Mouse (Mus musculus): ENCODE data around the gene Cracr2b. TPM values are rescaled to one million over a fixed set of nuclear protein-coding genes. Genes with fewer than 3 reads are reported as not detected.

Cracr2b gene
- polyA plus RNA-seq, 1 experiment from 2014 or later: 4.4 TPM

DNA sequence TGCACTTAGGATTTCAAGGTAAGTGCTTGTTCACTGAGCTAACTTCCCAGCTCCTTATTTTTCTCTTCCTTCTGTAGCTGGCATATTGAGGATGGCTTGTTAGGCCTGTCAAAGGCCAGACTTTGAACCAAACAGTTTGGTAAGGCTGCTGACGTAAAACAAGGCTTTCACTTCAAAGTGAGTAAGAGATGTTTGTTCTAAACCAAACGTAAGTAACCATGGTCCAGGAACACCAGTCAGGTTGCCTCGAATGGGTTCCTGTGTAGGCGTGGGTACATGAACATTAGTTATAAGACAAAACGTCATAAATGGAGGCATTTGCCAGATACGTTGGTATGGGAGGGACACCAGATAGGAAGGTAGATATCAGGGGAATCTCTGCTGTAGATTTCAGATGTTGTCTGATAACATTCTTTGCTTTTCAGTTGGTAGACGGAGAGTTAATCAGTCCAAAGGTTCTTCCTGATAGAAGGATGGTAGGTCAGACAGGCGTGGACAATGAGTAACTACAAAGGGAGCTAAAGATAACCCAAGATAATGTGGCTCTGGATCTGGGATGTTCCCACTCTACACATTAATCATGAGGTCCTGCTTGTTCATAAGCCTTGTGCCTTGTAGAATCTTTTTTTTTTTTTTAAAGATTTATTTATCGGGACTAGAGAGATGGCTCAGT, 40.7 kb upstream of the Cracr2b start:
- H3K9me3 ChIP-seq (ENCODE audit: control insufficient read depth, low read length): no peaks in the 10 kb centered on the region
- no peak for ATAC-seq (ENCODE audit: low FRiP score)
- no peaks in the 10 kb centered on the region for H3K36me3 ChIP-seq (ENCODE audit: control insufficient read depth, insufficient read depth, low read length)
- H3K27me3 ChIP-seq (ENCODE audit: control insufficient read depth, insufficient read depth, low read length): no peaks in the 10 kb centered on the region
- no peak overlapping the region for H3K4me3 ChIP-seq (ENCODE audit: low read depth, low read length)
- H3K4me1 ChIP-seq (replicated peaks; ENCODE audit: control insufficient read depth, insufficient read depth, low read length): no peaks in the 10 kb centered on the region
- WGBS: 85% methylated on average over 9 of the region's 9 CpGs
- H3K9ac ChIP-seq (ENCODE audit: low read depth, low read length): no peak overlapping the region
- no peak overlapping the region for H3K27ac ChIP-seq (ENCODE audit: low read depth, low read length)
- DNase-seq (ENCODE audit: low spot score): no peak
- H3K4me2 ChIP-seq (replicated peaks; ENCODE audit: low read depth, low read length): no peak overlapping the region

DNA sequence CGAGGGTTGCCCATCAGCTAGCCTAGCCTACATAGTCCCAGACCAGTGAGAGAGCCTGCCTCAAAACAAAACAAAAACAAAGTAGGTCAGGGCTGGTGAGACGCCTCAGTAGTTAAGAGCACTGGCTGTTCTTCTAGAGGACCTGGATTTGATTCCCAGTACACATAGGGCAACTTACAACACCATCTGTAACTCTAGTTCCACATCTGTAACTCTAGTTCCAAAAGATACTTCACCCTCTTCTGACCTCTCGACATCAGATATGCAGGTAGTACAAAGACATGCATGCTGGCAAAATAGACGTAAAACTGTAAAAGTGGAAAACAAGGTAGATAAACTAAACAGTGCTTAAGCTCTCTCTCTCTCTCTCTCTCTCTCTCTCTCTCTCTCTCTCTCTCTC, 37.1 kb upstream of the Cracr2b start:
- H3K4me1 ChIP-seq (replicated peaks; ENCODE audit: control insufficient read depth, insufficient read depth, low read length): 0 out of 2 replicates have a peak, but pooled peaks cover 3% of the 10 kb centered on the region
- H3K4me3 ChIP-seq (ENCODE audit: low read depth, low read length): no peak overlapping the region
- no peak overlapping the region for H3K9ac ChIP-seq (ENCODE audit: low read depth, low read length)
- no peaks in the 10 kb centered on the region for H3K9me3 ChIP-seq (ENCODE audit: control insufficient read depth, low read length)
- DNase-seq (ENCODE audit: low spot score) (no peak), ATAC-seq (ENCODE audit: low FRiP score) (no peak)
- H3K27me3 ChIP-seq (ENCODE audit: control insufficient read depth, insufficient read depth, low read length): no peaks in the 10 kb centered on the region
- H3K36me3 ChIP-seq (ENCODE audit: control insufficient read depth, insufficient read depth, low read length): no peaks in the 10 kb centered on the region
- no peak overlapping the region for H3K27ac ChIP-seq (ENCODE audit: low read depth, low read length)
- no peak overlapping the region for H3K4me2 ChIP-seq (replicated peaks; ENCODE audit: low read depth, low read length)
- 77% methylated on average over 4 of the region's 4 CpGs for WGBS

DNA sequence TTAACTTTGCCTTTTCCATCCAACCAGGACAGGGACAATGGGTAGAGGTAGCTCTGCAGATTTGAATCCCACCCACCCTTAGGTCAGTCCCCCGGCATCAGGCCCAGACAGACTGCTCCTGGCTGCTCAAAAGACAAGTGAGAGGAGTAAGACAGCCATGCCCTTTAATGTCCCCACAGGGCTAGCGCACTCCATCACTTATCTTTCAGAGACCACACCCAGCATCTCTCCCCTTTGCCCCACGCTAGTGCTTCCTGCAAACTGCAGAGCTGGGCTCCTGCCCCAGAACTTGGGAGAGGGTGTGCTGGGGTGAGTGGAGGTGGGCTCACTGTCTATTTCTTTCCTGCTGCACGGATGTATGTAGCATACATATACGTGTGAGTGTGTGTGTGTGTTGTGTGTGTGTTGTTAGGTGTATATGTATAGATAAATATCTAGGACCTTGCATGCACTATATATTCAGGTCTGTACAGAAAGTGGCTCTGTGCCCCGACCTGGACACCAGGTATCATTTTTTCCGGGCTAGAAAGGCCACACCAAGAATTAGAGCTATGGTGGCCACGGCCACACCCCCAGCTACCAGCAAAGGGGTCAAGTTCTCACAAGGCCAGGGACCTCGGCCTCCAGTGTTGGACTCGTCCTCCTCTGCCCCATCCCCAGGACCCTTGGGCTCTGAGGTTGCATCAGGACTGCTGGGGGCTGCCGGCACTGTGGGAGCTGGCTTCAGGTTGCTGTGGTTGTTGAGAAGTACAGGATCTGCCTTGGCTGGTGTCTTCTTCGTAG, 33.8 kb upstream of the Cracr2b start:
- no peaks in the 10 kb centered on the region for H3K27me3 ChIP-seq (ENCODE audit: control insufficient read depth, insufficient read depth, low read length)
- no peak overlapping the region for H3K9ac ChIP-seq (ENCODE audit: low read depth, low read length)
- 0 out of 2 replicates have a peak, but pooled peaks cover 3% of the 10 kb centered on the region for H3K4me1 ChIP-seq (replicated peaks; ENCODE audit: control insufficient read depth, insufficient read depth, low read length)
- DNase-seq (ENCODE audit: low spot score) (no peak), ATAC-seq (ENCODE audit: low FRiP score) (no peak)
- WGBS: 83% methylated on average over 12 of the region's 12 CpGs
- H3K4me3 ChIP-seq (ENCODE audit: low read depth, low read length): no peak overlapping the region
- no peak overlapping the region for H3K27ac ChIP-seq (ENCODE audit: low read depth, low read length)
- no peak overlapping the region for H3K4me2 ChIP-seq (replicated peaks; ENCODE audit: low read depth, low read length)
- H3K9me3 ChIP-seq (ENCODE audit: control insufficient read depth, low read length): no peaks in the 10 kb centered on the region
- H3K36me3 ChIP-seq (ENCODE audit: control insufficient read depth, insufficient read depth, low read length): 0 out of 2 replicates have a peak, but pooled peaks cover 2% of the 10 kb centered on the region

- no peak for DNase-seq (ENCODE audit: low spot score)
- H3K9me3 ChIP-seq (ENCODE audit: control insufficient read depth, low read length): no peaks in the 10 kb centered on the region
- H3K27ac ChIP-seq (ENCODE audit: low read depth, low read length): no peak overlapping the region
- H3K36me3 ChIP-seq (ENCODE audit: control insufficient read depth, insufficient read depth, low read length): 0 out of 2 replicates have a peak, but pooled peaks cover 5% of the 10 kb centered on the region
- 59% methylated on average over 5 of the region's 5 CpGs for WGBS
- peak overlapping the region; percentile 61 for H3K9ac ChIP-seq (ENCODE audit: low read depth, low read length)
- no peak for ATAC-seq (ENCODE audit: low FRiP score)
- peak overlapping the region; percentile 37 for H3K4me3 ChIP-seq (ENCODE audit: low read depth, low read length)
- peak overlapping the region; percentile 54 for H3K4me2 ChIP-seq (replicated peaks; ENCODE audit: low read depth, low read length)
- H3K4me1 ChIP-seq (replicated peaks; ENCODE audit: control insufficient read depth, insufficient read depth, low read length): peaks cover 4% of the 10 kb centered on the region; the same call in 1 of the 2 replicates
- no peaks in the 10 kb centered on the region for H3K27me3 ChIP-seq (ENCODE audit: control insufficient read depth, insufficient read depth, low read length)
Observed at GRCm38 (mm10) chr7:141428701-141429100, 32.2 kb upstream of the Cracr2b start.

DNA sequence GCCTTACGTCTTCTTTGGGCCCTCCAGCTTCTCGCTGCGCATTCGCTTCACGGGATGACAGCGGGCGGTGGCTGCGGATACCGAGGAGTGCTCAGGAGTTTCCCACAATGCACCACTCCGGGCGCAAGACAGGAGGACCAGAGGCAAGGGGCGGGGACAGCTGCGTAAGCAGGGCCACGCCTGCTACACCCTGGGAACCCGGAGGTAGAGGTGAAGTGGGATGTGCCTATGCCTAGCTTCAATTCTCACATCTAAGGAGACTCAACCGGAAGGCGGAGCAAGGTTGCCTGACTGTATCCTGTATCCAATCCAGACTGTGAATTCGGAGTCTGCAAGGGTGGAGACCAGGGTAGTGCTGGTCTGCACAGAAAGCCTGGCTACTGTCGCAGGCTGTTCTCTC, 31.6 kb upstream of the Cracr2b start, which contains the start of gene Cend1:
TSS of gene Cend1 (minus strand) at position 182 of the 400 bp plus-strand sequence.
- Histone ChIP-seq H3K27me3 (ENCODE audit: control insufficient read depth, insufficient read depth, low read length) (no peaks in the 10 kb centered on the region), H3K27ac (ENCODE audit: low read depth, low read length) (no peak within 1 kb of the TSS), H3K36me3 (ENCODE audit: control insufficient read depth, insufficient read depth, low read length) (0 out of 2 replicates have a peak, but pooled peaks cover 5% of the 10 kb centered on the region), H3K4me3 (ENCODE audit: low read depth, low read length) (peak within 1 kb of the TSS; percentile 37), H3K9me3 (ENCODE audit: control insufficient read depth, low read length) (no peaks in the 10 kb centered on the region), H3K4me1 (replicated peaks; ENCODE audit: control insufficient read depth, insufficient read depth, low read length) (peaks cover 10% of the 10 kb centered on the region; the same call in 1 of the 2 replicates), H3K9ac (ENCODE audit: low read depth, low read length) (peak within 1 kb of the TSS; percentile 61), H3K4me2 (replicated peaks; ENCODE audit: low read depth, low read length) (peak within 1 kb of the TSS; percentile 54)
- 3% methylated on average over 19 of the region's 19 CpGs for WGBS
- DNase-seq (ENCODE audit: low spot score) (peak; percentile 81), ATAC-seq (ENCODE audit: low FRiP score) (peak; percentile 81)

DNA sequence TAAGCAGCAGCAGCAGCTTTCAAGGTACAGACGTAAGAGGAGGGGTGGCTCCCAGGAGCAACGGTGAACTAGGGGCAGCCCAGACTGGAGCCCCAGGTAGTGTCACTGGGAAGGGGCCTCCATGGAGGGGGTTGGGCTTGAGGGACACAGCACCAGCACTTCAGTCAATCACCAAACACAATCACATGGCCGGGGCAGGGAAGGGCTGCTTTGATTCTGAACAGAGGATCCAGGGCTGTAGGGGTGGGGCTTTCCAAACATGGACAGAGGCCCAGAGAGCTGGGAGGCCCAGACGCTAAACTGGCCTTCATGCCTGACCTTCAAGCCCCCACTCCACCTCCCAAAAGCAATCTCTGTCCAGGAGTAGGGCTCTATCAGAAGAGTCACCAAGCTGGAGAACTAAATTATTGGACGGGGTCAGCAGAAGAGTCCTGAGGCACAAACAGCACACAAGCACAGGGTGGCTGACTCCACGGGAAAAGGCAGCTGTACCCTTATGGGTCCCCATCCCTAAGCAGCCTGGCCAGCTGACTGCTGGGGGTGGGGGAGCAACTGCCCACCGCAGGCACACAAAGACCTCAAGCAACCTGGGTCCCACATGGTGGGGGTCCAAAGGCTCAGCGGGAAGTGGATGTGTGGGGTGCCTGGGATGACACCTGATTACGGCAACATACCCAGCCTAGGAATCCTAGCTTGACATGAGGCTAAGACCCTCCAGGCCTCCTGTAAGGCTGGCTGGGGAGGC, 30.9 kb upstream of the Cracr2b start:
- Histone ChIP-seq H3K4me2 (replicated peaks; ENCODE audit: low read depth, low read length) (peak overlapping the region; percentile 54), H3K27me3 (ENCODE audit: control insufficient read depth, insufficient read depth, low read length) (no peaks in the 10 kb centered on the region), H3K27ac (ENCODE audit: low read depth, low read length) (no peak overlapping the region), H3K9ac (ENCODE audit: low read depth, low read length) (no peak overlapping the region), H3K4me1 (replicated peaks; ENCODE audit: control insufficient read depth, insufficient read depth, low read length) (peaks cover 14% of the 10 kb centered on the region), H3K4me3 (ENCODE audit: low read depth, low read length) (no peak overlapping the region), H3K9me3 (ENCODE audit: control insufficient read depth, low read length) (no peaks in the 10 kb centered on the region), H3K36me3 (ENCODE audit: control insufficient read depth, insufficient read depth, low read length) (0 out of 2 replicates have a peak, but pooled peaks cover 5% of the 10 kb centered on the region)
- DNase-seq (ENCODE audit: low spot score) (no peak), ATAC-seq (ENCODE audit: low FRiP score) (no peak)
- WGBS: 60% methylated on average over 9 of the region's 9 CpGs

GRCm38 (mm10) chr7:141430585-141431240, 30.2 kb upstream of the Cracr2b start:
- 99% methylated on average over 9 of the region's 9 CpGs for WGBS

More at GRCm38 (mm10) chr7:141430585-141431240, 30.2 kb upstream of the Cracr2b start:
- no peak for DNase-seq (ENCODE audit: low spot score)
- H3K4me3 ChIP-seq (ENCODE audit: low read depth, low read length): no peak overlapping the region
- peaks cover 18% of the 10 kb centered on the region for H3K4me1 ChIP-seq (replicated peaks; ENCODE audit: control insufficient read depth, insufficient read depth, low read length)
- H3K27ac ChIP-seq (ENCODE audit: low read depth, low read length): no peak overlapping the region
- H3K4me2 ChIP-seq (replicated peaks; ENCODE audit: low read depth, low read length): no peak overlapping the region
- H3K36me3 ChIP-seq (ENCODE audit: control insufficient read depth, insufficient read depth, low read length): 0 out of 2 replicates have a peak, but pooled peaks cover 5% of the 10 kb centered on the region
- H3K9me3 ChIP-seq (ENCODE audit: control insufficient read depth, low read length): no peaks in the 10 kb centered on the region
- no peaks in the 10 kb centered on the region for H3K27me3 ChIP-seq (ENCODE audit: control insufficient read depth, insufficient read depth, low read length)
- no peak for ATAC-seq (ENCODE audit: low FRiP score)
- H3K9ac ChIP-seq (ENCODE audit: low read depth, low read length): no peak overlapping the region

Data from hindbrain, embryonic 11.5 days (tissue).